Mouse (Mus musculus): ENCODE data around the gene Homer1. TPM values are rescaled to one million over a fixed set of nuclear protein-coding genes. Genes with fewer than 3 reads are reported as not detected.

Gene Homer1
- total RNA-seq (2015; ENCODE audit: low replicate concordance) (4.2 and 11.3 TPM in 2 replicates), total RNA-seq (2017; ENCODE audit: low replicate concordance) (5.9 and 8.9 TPM in 2 replicates)

DNA sequence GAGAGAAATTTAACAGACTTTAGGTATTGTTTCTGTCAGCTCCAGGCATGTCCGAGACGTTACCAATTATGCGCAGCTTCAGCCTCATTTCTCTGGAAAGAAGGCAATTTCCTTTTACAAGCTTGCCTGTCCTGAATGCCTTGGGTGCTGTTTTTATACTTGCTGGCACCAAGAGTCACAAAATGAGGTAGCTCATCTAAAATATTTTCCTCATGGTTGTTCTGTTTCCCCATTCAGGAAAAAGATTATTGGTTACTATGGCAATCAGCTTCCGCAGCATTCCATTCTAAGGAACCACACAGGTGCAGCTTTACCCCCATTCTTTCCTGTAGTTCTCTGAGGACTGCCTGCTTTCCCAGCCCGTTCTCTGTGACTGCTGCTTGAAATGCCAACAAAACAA is at the start of gene Homer1:
TSS of gene Homer1 (plus strand) at position 320 of the 400 bp plus-strand sequence.
- ATAC-seq (replicated peaks; ENCODE audit: low FRiP score, poor library complexity, severe bottlenecking) = no peak

DNA sequence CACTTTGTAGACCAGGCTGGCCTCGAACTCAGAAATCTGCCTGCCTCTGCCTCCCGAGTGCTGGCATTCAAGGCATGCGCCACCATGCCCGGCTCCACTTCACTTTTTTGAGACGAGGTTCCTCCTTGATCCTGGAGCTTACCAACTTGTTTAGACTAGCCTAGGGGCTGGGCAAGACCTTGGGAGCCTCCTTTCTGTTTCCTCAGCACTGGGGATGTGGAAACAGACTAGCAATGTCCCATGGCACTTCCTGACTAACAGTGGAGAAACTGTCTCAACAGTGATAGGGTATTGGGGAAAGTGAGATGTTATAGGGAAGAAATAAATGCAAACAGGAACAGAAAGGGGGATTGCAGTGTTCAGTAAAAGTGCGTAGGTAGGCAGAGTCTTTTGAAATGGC is 47.7 kb upstream of the Homer1 start:
- ATAC-seq (replicated peaks; ENCODE audit: low FRiP score, poor library complexity, severe bottlenecking) = no peak

DNA sequence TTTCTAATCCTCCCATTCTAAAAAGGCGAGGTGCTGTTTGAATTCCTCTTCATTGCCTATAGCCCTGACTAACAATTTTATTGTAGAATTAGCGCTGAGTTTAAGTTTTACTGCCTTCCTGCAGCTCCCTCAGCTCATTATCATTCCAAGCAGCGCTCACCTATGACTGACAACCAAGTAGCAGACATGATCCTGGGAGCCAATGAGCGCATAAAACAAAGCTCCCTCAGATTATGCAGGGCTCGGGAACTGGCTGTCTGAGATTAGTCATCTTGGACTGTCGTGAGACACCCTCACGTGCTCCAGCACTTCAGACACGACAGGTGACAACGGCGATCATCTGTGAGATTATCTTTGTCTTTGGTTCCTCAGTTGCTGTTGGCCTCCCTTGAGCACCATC is 47.3 kb upstream of the Homer1 start:
- ATAC-seq (replicated peaks; ENCODE audit: low FRiP score, poor library complexity, severe bottlenecking) = no peak

DNA sequence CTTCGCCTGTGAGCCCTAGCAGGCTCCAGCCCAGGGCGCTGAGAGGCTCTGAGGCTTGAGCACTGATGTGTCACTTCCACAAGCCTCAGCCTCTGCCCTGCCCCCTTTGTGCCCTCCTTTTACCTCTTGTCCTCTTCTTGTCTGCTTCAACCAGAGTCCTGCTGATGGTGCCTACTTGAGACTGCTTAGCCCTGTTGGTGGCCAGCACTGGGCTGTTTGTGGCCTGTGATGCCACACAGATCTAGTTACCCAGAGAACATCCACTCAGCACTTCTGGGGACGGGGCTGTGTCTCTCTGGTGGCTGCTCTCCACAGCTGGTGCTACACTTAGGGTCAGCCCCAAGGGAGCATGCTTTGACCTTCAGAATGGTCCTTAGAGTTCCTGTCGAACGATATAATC is 46.5 kb upstream of the Homer1 start:
- ATAC-seq (replicated peaks; ENCODE audit: low FRiP score, poor library complexity, severe bottlenecking) = no peak

DNA sequence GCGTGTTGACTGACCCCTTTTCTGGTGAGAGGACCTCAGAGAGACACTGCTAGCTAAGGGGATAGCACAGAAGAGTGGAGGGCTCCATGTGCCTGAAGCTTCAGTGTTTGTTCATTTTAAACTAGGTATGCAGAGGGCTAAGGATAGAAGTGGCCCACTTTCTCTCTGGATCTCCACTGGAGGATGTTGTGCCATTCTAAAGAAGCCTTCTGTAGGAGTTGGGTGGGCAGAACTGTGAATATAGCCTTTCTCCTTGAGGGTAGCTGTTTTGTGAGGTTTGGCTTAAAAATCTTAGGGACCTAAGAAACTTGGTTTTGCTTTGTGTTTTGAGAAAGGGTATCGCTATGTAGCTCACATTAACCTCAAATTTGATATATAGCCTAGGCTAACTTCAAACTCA is 32.3 kb upstream of the Homer1 start:
- ATAC-seq (replicated peaks; ENCODE audit: low FRiP score, poor library complexity, severe bottlenecking) = no peak

DNA sequence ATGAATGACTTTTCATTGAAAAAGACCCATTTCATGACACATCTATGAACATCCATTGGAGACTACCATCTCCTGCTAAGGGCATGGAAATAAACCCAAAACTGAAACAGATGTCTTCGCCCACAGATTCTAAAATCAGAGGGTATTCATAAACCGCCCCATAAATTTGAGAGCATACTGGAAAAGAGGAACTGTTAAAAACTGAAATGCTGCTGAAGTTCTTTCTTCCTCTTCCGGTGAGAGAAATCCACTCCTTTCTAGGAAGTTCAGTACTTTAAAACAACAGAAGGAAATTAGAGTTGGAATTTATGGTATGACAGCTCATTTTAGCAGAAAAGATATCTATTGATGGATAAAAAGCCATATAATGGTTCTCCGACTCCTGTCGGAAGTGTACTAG is 1.1 kb downstream of the Homer1 start:
- ATAC-seq (replicated peaks; ENCODE audit: low FRiP score, poor library complexity, severe bottlenecking) = no peak

DNA sequence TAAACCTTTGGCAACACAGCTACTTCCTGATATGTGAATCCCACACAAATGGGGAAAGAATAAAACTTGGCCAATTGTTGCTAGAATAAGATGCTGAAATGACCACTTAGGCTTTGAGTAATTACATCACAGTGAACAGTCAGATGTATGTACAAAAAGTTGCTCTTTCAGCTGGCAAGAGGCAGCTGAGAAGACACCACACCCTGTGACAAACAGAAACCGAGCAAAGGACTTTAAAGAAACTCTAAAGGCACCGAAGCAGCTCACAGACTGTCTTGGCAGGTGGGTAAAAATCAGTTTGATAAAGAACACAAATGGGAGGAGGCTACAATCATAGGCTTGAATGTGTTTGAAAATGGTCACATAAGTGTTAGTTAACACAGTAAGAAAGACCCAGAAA is 1.6 kb downstream of the Homer1 start:
- no peak for ATAC-seq (replicated peaks; ENCODE audit: low FRiP score, poor library complexity, severe bottlenecking)

DNA sequence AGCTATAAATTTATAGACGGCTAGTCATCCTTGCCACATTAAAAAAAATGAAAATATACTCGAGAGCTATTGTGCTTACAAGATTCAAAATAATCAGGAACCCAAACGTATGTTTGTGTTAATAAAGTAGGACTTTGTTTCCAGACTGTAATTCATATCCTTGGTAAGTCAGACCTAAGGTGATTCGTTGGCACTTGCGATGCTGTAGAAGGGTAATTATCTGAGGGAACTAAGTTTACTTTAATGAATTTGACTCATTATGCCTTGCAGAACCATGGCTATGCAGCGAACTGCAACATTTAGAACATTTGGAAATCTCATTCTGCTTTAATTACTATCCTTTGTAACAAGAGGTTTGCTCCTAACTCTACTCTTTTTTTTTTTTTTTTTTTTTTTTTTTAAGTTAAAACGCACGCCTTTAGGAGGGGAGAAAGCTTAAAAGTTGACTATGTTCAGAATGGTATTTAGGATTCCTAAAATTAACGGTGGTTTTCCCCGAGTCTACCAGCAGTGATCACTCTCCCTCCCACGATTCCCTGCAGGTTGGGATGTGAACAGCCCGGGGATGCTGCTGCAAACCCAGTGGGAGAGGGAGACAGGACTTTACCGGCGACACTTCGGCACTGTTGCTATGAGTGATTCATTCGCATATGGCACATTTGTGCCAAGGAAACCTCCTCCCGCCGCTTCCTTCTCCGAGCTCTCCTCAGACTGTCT is 3.6 kb downstream of the Homer1 start:
- no peak for ATAC-seq (replicated peaks; ENCODE audit: low FRiP score, poor library complexity, severe bottlenecking)

DNA sequence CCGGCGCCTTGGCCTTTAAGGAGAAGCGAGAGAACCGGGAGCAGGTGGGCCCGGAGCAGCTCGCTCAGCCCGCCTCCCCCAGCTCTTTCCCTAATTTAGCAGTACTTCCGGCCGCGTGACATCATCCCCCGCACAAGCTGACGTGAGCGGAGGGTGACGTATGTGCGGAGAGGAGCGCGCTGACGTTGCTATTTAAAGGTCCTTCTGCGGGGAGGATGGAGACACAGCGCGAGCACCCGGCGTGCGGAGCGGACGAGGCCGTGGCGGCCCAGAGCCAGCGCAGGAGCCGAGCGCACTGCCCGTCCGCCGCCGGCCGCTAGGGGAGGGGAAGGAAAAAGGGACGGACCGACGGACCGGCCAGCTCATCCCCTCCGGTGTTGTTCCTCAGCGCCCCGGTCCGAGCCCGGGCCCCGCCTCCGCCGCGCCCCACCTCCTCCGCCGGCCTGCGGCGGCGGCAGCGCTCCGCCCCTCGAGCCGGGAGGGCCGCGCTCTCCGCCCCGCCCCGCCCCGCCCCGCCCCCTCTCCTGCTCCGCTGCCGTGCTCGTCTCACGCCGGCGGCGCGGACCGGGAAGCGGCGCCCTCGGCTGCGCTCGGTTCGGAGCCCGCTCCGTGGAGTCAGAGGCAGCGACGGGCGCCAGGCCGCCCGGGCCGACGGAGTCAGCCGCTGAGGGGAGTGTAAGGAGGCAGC is 4.3 kb downstream of the Homer1 start:
- peak; percentile 95 for ATAC-seq (replicated peaks; ENCODE audit: low FRiP score, poor library complexity, severe bottlenecking)

DNA sequence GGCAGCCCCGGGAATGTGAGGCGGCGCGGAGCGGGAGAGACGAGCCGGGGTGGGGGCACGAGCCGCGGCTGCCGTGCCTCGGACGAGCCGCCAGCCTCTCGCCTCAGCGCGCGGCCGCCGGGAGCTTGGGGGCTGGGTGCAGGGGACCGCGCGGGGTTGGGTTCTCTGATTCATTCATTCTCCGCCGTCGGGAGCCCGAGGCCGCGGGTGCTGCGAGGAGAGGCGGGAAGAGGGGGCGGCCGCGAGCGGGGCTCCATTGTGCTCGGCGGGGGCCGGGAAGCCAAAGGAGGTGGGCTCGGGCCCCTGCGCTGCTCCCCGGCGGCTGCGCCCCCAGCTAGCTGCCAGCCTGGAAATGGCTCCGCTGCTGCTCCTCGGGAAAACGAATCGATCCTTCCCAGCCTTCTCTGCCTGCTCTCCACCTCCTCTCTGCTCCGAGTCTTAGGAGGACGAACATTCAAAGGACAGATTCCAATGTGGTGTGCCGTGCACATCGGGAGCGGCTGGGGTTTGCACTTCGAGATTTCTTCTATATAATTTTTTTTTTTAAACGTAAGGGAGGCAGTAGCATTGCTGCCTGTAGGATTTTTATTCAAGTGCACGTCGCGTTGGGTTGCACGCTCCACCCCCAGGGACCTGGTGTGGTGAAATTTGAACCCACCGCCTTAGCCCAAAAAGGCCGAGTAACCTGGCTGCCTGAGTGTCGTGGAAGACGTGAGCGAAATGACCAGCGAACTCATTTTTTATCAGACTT is 5.0 kb downstream of the Homer1 start:
- ATAC-seq (replicated peaks; ENCODE audit: low FRiP score, poor library complexity, severe bottlenecking) = no peak; the same call in 1 of the 2 replicates

DNA sequence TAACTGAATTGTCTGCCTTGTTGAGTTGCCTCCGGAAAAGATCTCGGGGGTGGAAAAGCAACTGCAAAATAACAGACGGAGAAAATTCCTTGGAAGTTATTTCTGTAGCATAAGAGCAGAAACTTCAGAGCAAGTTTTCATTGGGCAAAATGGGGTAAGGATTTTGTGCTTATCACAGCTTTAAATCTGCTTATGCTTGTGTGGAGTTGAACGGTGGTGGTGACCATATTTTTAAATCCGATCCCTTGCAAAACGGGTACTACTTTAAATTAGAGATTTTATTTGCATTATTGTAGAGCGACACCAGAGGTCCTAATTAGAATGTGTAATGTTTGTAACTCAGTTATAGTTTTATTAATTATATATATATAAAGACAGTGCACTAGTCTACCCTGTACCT is 5.7 kb downstream of the Homer1 start:
- ATAC-seq (replicated peaks; ENCODE audit: low FRiP score, poor library complexity, severe bottlenecking) = no peak

DNA sequence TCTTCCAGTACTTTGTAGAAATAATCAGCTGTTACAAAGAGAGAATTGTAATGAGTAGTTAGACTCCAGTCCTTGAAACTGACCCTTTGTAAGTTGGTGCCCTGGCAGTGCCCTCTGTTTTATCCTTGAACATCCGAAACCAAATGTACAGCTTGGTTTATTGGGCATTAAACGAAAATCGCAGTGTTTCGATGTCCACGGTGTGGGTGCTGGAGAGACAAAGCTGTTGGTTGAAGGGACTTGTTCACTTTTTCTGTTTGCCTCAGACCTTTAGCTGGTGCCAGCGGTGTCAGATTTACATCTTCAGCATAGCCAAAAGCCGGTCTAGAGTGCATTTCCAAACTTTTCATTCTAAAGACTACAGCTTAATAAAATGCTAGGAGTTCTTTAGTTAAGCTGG is 6.2 kb downstream of the Homer1 start:
- ATAC-seq (replicated peaks; ENCODE audit: low FRiP score, poor library complexity, severe bottlenecking) = no peak

DNA sequence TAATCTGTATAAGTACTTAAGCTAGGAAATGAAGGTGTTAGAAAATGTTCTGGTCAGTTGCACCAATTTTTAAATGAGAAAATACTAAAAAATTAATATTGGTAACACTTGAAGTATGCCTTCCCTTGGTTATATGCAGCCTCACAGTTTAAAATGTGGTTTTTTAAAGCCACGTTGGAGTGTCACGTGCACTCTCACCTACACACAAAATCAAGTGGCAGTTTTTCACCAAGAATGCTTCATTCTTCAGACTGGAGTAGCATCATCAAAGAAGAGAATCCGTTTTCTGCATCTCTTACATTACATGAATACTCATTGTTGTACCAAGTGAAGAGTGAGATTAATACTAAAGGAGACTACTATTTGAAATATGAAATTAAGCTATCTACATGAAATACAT is 7.1 kb downstream of the Homer1 start:
- ATAC-seq (replicated peaks; ENCODE audit: low FRiP score, poor library complexity, severe bottlenecking) = no peak

DNA sequence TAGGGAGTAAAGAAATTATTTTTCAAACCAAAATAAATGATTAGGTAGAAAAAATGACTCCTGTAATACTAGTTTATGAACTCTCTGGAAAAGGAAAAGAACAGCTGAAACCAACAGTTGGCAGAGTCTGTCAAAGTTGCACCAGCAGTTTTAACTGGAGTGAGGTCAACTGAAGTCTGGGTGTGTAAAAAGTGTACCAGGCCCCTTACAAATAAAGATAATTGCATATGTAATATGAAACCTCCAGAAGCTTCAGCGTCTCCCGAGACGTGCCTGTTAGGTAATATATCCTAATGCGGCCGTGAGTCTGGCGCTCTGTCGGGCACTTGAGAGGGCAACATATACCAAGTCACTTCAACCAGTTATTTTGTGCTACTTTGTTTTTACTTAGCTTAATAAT is 8.3 kb downstream of the Homer1 start:
- ATAC-seq (replicated peaks; ENCODE audit: low FRiP score, poor library complexity, severe bottlenecking) = no peak

DNA sequence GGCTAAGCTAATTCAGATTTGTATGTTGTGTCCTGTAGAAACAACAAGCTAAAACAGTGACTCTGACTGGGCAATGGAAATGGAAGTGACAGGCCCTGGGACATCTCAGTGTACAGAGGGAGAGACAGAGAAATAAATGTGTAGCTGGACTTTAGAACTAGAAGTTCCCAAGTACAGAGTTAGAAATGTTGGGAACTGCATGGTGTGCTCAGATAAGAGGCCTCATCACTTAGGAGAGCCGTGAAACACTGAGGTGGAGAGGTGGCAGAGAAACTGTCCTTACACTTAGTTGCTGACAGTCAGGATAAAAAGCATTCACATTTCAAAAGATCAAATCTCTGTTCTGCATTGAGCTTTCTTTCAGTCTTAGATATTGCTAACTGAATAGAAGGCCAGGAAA is 9.9 kb downstream of the Homer1 start:
- ATAC-seq (replicated peaks; ENCODE audit: low FRiP score, poor library complexity, severe bottlenecking) = no peak

DNA sequence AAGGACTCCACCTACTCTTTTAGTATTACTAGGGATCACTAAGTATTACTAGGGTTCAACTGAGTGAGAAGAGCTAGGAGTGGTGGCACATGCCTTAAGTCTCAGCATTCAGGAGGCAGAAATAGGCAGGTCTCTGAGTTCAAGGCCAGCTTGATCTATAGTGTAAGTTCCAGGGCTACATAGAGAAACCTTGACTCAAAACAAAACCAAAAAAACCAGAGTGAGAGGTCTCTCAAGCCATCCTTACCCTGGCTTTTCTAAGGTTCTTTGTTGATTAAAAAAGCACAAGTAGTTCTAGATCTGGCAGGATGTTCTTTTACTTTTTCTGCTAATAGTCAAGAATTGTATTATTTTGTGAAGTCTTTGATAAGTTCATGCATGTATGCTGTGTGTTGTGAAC is 13.1 kb downstream of the Homer1 start:
- no peak for ATAC-seq (replicated peaks; ENCODE audit: low FRiP score, poor library complexity, severe bottlenecking)

DNA sequence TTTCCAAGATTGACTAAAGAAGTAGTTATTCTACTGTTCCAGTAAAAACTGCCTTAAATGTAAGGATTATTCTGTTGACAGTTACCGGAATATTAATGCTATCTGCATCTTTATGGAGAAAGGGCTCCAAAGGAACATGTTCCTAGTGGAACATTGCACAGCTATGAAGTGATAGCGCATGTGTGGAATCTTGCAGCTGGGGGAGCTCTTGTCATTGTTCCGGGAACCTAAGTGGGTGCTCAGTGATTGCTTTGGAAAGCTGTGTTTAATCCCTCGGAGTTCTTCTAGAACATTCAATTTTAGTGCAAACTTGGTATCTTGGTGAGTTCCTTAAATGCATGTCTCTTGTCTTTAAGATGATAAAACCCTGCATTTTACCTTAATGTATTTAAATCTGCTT is 14.9 kb downstream of the Homer1 start:
- ATAC-seq (replicated peaks; ENCODE audit: low FRiP score, poor library complexity, severe bottlenecking) = no peak

DNA sequence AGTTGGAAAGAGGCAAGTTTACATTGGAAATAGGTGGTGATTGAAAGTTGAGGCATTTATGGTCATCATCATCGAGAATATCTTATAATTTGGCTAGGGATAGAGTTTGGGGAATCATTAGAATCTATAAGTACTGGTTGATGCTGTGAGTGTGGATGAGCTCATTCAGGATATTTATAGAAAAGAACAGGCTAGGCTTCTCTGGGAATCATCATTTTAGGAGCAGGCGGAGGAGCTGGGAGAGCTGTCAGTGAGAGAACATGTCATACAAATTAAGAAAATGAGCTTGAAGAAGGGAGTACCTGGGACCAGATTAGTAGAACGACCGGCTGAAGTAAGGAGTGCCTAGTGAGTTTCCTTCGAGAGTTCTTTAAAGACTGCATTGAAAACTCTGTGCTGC is 20.7 kb downstream of the Homer1 start:
- no peak for ATAC-seq (replicated peaks; ENCODE audit: low FRiP score, poor library complexity, severe bottlenecking)

DNA sequence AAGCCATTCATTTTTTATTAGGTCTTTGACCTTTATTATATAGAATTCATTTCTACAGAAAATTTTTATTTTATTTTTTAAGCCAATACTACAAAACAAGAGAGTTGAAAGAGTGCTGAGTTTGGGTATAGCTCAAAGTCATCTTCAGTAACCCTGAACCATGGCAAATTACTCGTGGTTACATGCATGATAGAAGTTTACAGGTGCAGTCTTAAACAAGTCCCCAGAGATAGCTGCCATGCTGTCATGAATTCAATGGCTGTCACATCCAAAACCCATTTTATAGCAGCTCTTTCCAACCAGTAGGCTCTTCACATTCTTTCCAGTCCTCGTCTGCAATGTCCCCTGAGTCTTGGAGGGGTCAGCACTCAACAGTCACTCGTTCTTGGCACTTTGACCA is 26.9 kb downstream of the Homer1 start:
- ATAC-seq (replicated peaks; ENCODE audit: low FRiP score, poor library complexity, severe bottlenecking) = no peak

DNA sequence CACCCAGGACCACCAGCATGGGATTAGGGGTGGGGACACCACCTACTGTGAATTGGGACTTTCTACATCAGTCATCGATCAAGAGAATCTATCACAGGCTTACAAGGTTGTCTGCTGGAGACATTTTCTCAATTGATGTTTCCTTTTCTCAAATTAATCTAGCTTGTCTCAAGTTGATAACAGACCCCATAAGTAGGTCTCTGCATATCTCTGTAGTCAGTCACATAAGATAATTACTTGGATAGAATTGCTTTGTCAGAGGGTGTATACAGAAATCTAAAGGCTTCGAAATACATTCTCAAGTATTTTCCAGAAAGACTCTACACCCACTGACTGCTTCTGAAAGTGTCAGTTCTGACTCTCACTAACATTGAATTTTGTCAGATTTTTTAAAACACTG is 32.3 kb downstream of the Homer1 start:
- no peak for ATAC-seq (replicated peaks; ENCODE audit: low FRiP score, poor library complexity, severe bottlenecking)

DNA sequence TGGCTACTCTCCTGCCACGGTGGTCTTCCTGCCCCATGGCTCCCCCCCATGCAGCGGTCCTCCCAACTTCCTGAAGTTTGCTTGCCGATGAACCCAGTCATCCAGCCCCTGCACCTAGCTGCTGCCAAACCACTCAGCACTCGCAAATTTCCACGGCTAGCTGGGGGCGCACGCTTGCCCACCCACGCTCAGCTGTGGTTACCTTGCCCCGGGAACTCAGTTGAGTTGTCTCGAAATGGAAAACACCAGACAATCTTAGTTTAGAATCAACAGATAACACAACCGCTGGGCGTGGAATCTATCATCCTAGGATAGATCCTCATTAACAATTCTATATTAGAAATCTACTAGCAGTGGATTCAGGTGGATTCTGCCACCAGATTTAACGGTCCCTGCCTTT is 33.1 kb downstream of the Homer1 start:
- ATAC-seq (replicated peaks; ENCODE audit: low FRiP score, poor library complexity, severe bottlenecking) = no peak
